Mouse (Mus musculus): Measurements from ENCODE around the gene Dand5.

Dand5 gene

DNA sequence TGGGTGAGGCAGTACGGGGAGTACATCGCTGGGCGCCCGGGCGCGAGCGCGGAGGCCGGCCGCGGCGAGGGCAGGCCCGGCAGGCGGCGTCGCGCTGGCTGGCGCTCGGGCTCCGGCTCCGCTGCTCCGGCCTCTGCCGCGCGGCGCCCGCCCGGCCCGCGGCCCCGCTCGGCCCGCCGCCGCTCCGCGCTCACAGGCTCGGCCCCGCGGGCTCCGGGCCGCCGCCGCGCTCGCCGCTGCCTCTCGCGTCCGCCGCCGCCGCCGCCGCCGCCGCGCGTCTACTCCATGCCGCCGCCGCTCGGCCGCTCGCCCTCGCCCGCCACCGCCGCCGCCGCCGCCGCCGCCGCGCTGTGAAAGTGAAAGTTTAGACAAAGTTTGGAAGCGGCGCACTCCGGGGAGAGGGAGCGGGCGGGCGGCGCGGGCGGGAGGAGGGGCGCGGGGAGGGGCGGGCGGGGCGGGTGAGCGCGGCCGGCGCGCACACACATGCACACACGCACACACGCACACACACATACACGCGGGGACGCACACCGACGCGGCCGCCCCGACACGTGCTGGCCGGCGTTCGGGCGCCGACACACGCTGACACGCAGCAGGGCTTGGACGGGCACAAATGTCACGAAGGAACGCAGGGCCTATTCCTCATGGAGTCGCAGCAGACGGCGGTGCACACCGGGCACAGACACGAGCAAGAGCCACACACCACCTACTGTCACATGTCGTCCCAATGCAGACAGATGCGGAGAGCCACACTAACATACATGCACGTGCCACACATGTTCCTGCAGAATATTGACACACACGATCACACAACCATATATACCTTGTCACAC is 22.4 kb downstream of the Dand5 start, which contains the start of gene Nfix:
Gene Nfix (minus strand): TSS at position 346 of the 833 bp plus-strand sequence.
- DNase-seq (ENCODE audit: low spot score): peak; percentile 49

- DNase-seq (ENCODE audit: low spot score): peak; percentile 41
These were observed 23.3 kb downstream of the Dand5 start for GRCm38 (mm10) chr8:84799136-84799931.

GRCm38 (mm10) chr8:84798446-84799135 is 24.0 kb downstream of the Dand5 start:
- DNase-seq (ENCODE audit: low spot score): no peak

- no peak for DNase-seq (ENCODE audit: low spot score)
These were observed 24.7 kb downstream of the Dand5 start for GRCm38 (mm10) chr8:84797971-84798370.

DNA sequence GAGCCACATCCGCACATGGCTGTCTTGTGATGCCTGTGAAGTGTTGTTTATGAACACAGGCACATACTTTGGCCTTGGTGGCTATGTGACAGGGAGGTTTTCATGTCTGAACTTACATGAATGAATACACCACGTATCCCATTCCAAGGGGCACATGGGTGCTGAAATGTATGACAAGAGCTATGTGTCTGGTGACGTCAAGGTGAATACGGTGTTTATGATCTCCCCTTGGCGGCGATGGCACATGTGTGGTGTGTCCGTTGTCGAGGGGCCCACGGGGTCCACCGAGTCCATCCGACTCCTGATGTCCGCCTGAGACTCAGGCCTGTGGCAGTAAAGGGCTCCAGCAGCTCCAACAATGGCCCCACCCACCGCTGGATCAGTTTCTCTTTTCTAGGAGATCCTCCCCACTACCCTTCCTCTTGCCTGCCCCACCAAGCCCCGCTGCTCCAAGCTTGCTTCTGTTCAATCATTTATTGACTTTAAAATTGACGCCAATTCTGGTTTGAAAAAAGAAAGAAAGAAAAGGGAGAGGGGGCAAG is 25.3 kb downstream of the Dand5 start:
- no peak for DNase-seq (ENCODE audit: low spot score)

- DNase-seq (ENCODE audit: low spot score): no peak
These were observed 28.1 kb downstream of the Dand5 start for GRCm38 (mm10) chr8:84794486-84794885.

DNA sequence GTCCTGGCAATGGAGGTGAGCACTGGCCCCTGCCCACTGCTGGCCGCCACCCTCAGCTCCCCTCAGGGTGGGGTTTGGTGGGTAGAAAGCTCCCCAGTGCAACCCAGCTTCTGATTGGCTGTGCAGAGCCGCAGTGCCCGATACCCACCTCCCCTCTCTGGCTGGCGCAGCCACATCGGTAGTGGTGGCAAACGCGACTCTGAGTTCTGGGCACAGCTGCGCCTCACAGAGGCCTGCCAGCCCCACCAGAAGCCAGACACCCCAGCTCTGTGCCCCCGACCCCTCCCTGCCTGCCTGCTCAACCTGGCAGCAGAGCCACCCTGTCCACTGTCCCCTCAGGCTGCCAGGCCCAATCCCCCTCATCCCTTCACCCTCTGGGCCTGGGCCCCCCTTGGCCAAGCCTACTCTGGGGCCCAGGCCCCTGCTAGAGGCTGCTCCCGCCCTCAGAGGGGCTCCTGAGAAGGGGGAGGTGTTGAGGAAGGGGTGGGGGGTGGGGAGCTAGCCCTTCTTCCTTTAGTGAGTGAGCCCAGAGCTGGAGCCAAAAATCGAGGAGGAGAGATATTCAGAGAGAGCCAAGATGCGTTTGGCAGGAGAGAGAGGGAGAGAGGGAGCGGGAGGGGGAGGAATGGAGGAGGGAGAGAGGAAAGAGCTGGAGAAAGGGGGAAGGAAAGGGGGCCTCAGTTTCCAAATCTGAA is 28.7 kb downstream of the Dand5 start:
- no peak for DNase-seq (ENCODE audit: low spot score)

GRCm38 (mm10) chr8:84793134-84793533 is 29.5 kb downstream of the Dand5 start:
- no peak for DNase-seq (ENCODE audit: low spot score)

DNA sequence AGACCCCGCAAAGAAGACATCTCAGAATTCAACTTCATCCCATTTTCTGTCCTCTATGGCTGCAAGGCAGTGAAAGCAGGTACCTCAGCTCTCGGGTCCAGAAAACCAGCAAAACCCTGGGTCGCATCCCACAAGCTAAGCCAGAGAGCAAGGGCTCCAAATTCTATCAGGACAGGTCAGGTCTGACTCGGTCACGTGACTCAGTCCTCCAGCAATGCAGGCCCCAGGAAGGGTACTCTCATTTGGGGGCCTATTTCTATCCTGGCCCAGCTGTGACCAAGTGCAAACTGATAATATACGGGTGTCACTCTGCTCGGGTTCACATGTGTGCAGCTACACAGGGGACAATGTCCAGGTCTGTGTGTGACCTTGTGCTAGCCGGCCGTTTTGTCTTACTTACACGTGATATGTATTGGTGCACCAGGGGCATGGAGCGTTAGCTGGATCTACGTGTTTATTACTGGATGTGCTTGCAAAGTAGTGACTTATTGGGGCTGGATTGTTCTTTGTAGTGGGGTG is 30.1 kb downstream of the Dand5 start:
- DNase-seq (ENCODE audit: low spot score): no peak

DNA sequence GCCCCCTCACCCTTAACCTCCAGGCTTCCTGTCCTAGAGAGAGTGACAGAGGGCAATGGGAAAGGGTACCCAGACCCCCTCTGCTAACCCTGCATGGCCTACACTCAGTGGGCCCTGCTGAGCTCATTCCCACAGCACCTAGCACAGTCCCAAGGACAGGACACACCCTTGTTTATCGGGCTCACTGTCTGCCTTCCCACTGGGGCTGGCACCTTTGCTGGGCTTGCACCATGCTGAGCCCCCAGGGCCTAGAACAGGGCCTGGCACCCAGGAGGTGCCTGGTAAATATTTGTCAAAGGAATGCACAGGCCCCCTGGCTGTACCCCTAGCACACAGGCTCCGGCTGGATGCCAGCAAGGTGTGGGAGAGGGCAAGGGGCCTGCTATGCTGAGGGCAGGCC is 32.1 kb downstream of the Dand5 start:
- DNase-seq (ENCODE audit: low spot score): no peak

DNA sequence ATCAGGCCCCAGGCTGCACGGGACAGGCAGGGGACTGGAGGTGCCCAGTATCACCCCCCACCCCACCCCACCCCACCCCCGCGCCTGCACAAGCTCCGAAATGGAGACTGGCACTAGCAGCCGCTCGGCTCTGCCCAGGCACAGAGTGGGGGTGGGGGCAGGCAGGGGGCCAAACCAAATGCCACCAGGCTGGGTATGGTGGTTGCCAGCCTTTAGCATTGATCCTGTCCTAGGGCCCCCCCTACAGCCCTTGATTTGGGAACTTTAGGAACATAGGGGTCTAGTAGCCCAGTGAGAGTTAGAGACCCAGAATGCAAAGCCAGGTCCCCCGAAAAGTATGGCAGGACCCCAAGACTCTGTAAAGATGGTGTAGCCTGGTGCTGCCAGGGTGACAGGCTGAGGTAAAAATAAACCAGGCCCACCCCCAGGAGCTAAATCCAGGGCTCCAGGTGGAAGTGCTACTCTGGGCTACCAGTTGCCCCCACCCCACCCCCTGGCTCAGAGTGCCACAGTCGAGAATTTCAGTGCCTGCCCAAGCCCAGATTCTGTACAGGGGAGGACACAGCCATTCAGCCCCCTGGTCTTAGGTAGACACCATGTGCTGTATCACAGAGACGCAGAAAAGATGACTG is 32.7 kb downstream of the Dand5 start:
- DNase-seq (ENCODE audit: low spot score): no peak

GRCm38 (mm10) chr8:84789345-84789744 is 33.3 kb downstream of the Dand5 start:
- no peak for DNase-seq (ENCODE audit: low spot score)

GRCm38 (mm10) chr8:84788896-84789295 is 33.7 kb downstream of the Dand5 start:
- no peak for DNase-seq (ENCODE audit: low spot score)

- no peak for DNase-seq (ENCODE audit: low spot score)
These were observed 34.9 kb downstream of the Dand5 start for GRCm38 (mm10) chr8:84787523-84788302.

- DNase-seq (ENCODE audit: low spot score): no peak
These were observed 35.7 kb downstream of the Dand5 start for GRCm38 (mm10) chr8:84786801-84787467.

DNA sequence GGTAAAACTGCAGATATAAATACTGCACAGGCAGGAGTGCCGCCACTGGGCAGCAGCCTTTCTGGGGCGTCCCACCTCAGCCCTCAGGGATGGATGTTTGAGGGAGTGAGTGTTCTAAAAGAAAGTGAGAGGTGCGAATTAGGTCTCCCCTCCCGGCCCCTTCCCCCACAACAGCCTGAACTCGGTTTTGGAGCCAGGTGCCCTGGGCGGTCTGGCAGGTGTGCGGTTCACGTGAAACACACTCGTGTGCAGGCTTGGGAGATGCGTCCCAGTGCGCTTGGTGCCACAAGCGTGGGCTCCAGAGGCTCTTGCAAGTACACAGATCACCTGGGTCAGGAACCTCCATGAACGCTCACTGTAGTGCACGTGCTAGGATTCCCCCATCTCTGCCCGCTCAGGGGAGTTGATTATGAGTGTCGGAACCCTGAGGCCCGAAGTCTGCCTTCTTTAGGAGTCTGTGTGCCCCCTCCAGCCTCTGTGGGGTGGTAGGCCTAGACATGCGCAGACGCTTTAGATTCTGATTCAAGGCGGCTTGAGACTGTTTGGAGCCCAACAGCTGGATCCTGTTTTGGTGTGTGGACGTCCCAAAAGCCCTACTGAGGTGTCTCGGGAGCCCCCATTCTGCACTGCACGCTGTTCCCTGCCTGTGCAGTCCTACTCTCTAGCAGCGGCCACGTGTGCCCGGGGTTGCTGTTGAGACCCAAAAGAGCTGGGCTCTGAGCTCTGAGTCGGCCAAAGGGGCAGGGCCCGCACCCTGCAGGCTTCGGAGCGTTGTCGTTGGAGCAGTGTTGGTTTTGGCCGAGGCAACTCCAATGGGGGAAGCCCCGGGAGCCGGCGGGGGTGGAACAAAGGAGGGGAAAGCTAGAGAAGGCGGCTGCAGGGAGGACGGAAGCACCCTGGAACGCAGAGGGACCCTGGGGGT is 36.6 kb downstream of the Dand5 start:
- no peak for DNase-seq (ENCODE audit: low spot score)

DNA sequence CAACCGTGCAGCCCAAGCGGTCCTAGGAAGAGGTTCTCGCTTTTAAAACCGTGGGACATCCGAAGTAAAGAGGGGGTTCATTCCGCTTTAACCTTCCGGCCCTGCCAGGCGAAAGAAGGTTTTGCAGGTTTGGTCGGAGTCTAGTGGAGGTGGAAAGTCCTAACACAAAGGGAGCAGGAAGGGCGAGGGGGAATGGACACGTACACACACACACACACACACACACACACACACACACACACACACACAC is 37.2 kb downstream of the Dand5 start:
- no peak for DNase-seq (ENCODE audit: low spot score)

DNA sequence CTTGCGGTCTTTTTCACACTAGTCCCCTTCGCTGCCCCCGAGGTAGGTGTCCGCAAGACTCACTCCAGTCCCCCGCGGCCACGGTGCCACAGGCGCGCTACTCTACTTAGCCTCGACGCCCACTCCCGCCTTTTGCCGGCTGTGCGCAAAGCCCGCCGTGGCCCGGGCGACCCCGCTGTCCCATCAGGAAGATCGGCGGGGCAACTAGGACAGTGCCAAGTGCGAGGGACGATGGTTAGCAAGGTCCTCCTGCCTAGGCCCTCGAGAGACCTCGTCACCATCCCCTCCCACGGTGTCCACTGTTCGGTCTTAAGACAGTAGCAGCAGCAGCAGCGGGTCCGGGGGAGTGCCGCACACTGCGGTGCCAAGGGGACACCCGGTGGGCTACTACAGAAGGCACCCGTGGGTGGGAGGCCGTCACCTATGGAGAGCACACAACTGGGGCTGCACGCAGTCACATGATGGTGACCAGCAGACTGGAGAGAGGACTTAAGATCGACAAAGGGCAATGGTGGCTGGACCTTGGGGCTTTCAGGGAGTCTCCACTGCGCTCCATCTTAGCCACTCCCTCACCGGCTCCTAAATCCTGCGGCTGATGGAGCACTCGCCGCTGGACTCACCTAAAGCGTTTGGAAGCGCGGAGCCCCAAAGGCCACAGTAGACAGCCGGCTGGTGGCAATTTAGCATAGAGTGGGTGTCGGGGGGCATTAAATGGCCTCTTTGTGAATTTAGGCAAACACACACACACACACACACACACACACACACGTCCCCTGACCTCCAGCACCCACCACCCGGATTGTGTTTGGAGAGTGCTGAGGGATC is 37.7 kb downstream of the Dand5 start:
- DNase-seq (ENCODE audit: low spot score): no peak
